Mouse (Mus musculus): ENCODE measurements around the gene Gm11213. TPM values are rescaled to one million over a fixed set of nuclear protein-coding genes. Genes with fewer than 3 reads are reported as not detected.

Gm11213 gene
- polyA plus RNA-seq, 1 experiment from 2014 or later = not detected

GRCm38 (mm10) chr4:63605545-63605944 is 484 bp upstream of the Gm11213 start:
- H3K4me2 ChIP-seq (replicated peaks) = no peak overlapping the region
- no peak overlapping the region for H3K4me3 ChIP-seq (replicated peaks)
- H3K4me1 ChIP-seq (replicated peaks) = no peaks in the 10 kb centered on the region
- H3K9me3 ChIP-seq = no peaks in the 10 kb centered on the region
- H3K27me3 ChIP-seq = no peaks in the 10 kb centered on the region
- H3K27ac ChIP-seq = no peak overlapping the region
- WGBS = 89% methylated on average over 3 of the region's 3 CpGs
- H3K36me3 ChIP-seq = no peaks in the 10 kb centered on the region
- ATAC-seq = no peak
- H3K9ac ChIP-seq (replicated peaks) = no peak overlapping the region

GRCm38 (mm10) chr4:63601263-63601662 is 3.8 kb downstream of the Gm11213 start:
- Histone ChIP-seq H3K27me3 (no peaks in the 10 kb centered on the region), H3K4me3 (replicated peaks) (no peak overlapping the region), H3K27ac (no peak overlapping the region), H3K9me3 (no peaks in the 10 kb centered on the region), H3K9ac (replicated peaks) (no peak overlapping the region), H3K4me1 (replicated peaks) (no peaks in the 10 kb centered on the region), H3K4me2 (replicated peaks) (no peak overlapping the region), H3K36me3 (no peaks in the 10 kb centered on the region)
- no peak for ATAC-seq

DNA sequence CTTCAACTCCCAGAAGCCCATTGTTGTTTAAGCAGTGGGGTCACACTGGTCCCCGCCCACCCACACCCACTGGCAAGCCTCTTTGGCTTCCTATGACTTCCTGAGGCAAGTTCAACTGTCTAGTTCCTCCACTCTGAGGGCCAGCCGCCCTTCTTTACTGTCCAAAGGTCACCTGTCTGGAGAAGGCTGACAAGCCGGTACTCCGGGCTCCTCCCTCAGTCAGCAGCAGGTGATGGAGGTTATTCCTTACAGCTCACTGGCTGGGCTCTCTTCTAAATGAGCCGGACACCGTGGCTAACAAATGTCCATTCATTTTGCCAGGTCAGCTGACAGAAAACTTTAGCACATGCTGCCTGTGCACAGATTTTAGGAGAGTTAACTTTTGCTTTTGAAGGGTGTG is 4.3 kb downstream of the Gm11213 start:
- ATAC-seq = no peak
- H3K9ac ChIP-seq (replicated peaks) = no peak overlapping the region
- WGBS = 89% methylated on average over 6 of the region's 6 CpGs
- no peaks in the 10 kb centered on the region for H3K27me3 ChIP-seq
- no peak overlapping the region for H3K27ac ChIP-seq
- no peak overlapping the region for H3K4me3 ChIP-seq (replicated peaks)
- H3K4me2 ChIP-seq (replicated peaks) = no peak overlapping the region
- no peaks in the 10 kb centered on the region for H3K36me3 ChIP-seq
- H3K4me1 ChIP-seq (replicated peaks) = no peaks in the 10 kb centered on the region
- no peaks in the 10 kb centered on the region for H3K9me3 ChIP-seq

DNA sequence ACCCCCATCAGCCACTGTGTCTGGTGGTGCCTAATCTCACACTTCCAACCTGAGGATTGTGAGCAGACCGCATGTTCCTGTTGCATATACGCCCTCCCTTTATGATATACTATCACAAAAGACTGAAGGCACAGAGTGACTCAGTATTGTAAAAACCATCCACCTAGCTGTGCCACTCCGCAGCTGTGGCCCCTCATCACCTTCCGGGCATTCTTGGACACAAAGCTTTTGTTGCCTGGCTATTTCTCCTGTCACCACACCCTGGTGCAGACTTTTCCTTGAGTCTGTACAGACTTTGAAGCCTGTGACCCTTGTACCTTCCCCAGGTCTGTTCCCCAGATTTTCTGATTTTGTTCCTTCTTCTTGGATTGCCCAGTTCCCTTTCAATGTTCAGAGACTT is 9.1 kb downstream of the Gm11213 start:
- no peak for ATAC-seq
- H3K27ac ChIP-seq = no peak overlapping the region
- H3K4me2 ChIP-seq (replicated peaks) = no peak overlapping the region
- no peak overlapping the region for H3K9ac ChIP-seq (replicated peaks)
- WGBS = 97% methylated on average over 4 of the region's 4 CpGs
- H3K4me1 ChIP-seq (replicated peaks) = 0 out of 2 replicates have a peak, but pooled peaks cover 4% of the 10 kb centered on the region
- no peaks in the 10 kb centered on the region for H3K27me3 ChIP-seq
- no peaks in the 10 kb centered on the region for H3K36me3 ChIP-seq
- H3K4me3 ChIP-seq (replicated peaks) = no peak overlapping the region
- no peaks in the 10 kb centered on the region for H3K9me3 ChIP-seq

DNA sequence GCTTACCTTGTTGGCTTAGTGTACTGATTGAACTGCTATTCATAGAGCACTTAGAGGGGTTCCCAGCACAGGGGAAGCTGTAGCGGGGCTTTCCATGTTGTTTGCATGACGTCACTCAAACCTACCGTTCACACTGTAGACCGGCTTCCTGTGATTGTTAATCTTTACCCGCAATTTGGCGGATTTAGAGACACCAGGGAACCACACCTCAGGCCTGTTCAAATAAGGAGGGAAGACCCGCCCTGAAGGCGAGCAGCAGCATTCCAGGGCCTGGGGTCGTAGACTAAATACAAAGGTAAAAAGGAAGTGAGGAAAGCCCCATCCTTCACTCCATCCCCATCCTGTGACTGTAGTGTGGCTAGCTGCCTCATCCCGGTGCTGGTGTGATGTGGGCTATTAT is 9.8 kb downstream of the Gm11213 start:
- Histone ChIP-seq H3K9me3 (no peaks in the 10 kb centered on the region), H3K27ac (no peak overlapping the region), H3K36me3 (no peaks in the 10 kb centered on the region), H3K4me2 (replicated peaks) (no peak overlapping the region), H3K9ac (replicated peaks) (no peak overlapping the region), H3K4me1 (replicated peaks) (0 out of 2 replicates have a peak, but pooled peaks cover 4% of the 10 kb centered on the region), H3K4me3 (replicated peaks) (no peak overlapping the region), H3K27me3 (no peaks in the 10 kb centered on the region)
- WGBS = 84% methylated on average over 10 of the region's 10 CpGs
- ATAC-seq = no peak

- no peak overlapping the region for H3K4me3 ChIP-seq (replicated peaks)
- 0 out of 2 replicates have a peak, but pooled peaks cover 4% of the 10 kb centered on the region for H3K4me1 ChIP-seq (replicated peaks)
- H3K4me2 ChIP-seq (replicated peaks) = no peak overlapping the region
- H3K9me3 ChIP-seq = no peaks in the 10 kb centered on the region
- ATAC-seq = no peak
- no peak overlapping the region for H3K9ac ChIP-seq (replicated peaks)
- H3K36me3 ChIP-seq = no peaks in the 10 kb centered on the region
- WGBS = 81% methylated on average over 5 of the region's 5 CpGs
- no peak overlapping the region for H3K27ac ChIP-seq
- H3K27me3 ChIP-seq = no peaks in the 10 kb centered on the region
Measured at GRCm38 (mm10) chr4:63594459-63595110, 10.5 kb downstream of the Gm11213 start.

DNA sequence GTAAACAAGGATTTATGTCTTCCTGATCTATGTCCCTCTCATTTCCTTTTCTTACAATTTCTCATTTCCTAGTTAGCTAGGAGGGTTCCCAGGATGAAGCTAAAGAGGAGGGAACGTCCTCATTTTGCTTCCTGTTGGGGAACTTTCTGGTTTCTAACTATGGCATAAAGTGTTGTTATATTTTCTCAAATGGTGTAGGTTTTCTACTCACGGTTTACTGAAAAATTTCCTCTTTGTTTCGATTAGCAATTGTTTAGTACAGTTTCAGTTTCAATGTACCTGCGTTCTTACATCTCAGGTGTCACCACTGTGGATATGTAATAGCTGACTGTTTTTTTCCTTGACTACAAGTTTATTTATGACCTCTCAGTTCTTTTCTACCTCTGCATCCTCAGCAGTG is 14.5 kb downstream of the Gm11213 start:
- H3K9ac ChIP-seq (replicated peaks) = no peak overlapping the region
- H3K27me3 ChIP-seq = no peaks in the 10 kb centered on the region
- ATAC-seq = no peak
- H3K27ac ChIP-seq = no peak overlapping the region
- no peak overlapping the region for H3K4me2 ChIP-seq (replicated peaks)
- no peaks in the 10 kb centered on the region for H3K9me3 ChIP-seq
- H3K4me1 ChIP-seq (replicated peaks) = 0 out of 2 replicates have a peak, but pooled peaks cover 4% of the 10 kb centered on the region
- WGBS = 83% methylated on average over 4 of the region's 4 CpGs
- no peaks in the 10 kb centered on the region for H3K36me3 ChIP-seq
- H3K4me3 ChIP-seq (replicated peaks) = no peak overlapping the region

- H3K27me3 ChIP-seq = no peaks in the 10 kb centered on the region
- no peak overlapping the region for H3K27ac ChIP-seq
- H3K4me2 ChIP-seq (replicated peaks) = no peak overlapping the region
- no peak for ATAC-seq
- H3K9ac ChIP-seq (replicated peaks) = no peak overlapping the region
- no peak overlapping the region for H3K4me3 ChIP-seq (replicated peaks)
- H3K36me3 ChIP-seq = no peaks in the 10 kb centered on the region
- 0 out of 2 replicates have a peak, but pooled peaks cover 4% of the 10 kb centered on the region for H3K4me1 ChIP-seq (replicated peaks)
- no peaks in the 10 kb centered on the region for H3K9me3 ChIP-seq
- WGBS = 89% methylated on average over 7 of the region's 7 CpGs
Measured at GRCm38 (mm10) chr4:63589987-63590386, 15.1 kb downstream of the Gm11213 start.

DNA sequence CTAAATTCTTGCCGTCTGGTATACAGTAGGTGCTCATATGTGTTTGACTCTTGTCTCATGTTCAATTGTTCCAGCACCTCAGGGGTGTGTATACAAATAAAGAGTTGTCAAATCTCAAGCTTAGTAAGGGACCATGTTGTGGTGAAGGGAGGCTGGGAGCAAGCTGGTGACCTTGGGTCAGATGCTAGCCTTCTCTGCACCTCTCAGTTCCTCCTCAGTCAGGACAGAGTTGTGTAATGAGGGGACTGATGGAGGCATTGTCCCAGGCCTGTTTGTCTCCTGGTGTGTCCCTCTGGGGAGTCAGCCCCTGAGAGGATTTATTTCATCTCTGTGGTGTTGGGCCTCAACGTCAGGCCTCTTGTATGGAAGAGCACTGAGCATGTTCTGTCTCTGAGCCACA is 18.8 kb downstream of the Gm11213 start:
- Histone ChIP-seq H3K9ac (replicated peaks) (no peak overlapping the region), H3K9me3 (no peaks in the 10 kb centered on the region), H3K4me1 (replicated peaks) (0 out of 2 replicates have a peak, but pooled peaks cover 2% of the 10 kb centered on the region), H3K36me3 (no peaks in the 10 kb centered on the region), H3K4me2 (replicated peaks) (no peak overlapping the region), H3K27ac (no peak overlapping the region), H3K27me3 (no peaks in the 10 kb centered on the region), H3K4me3 (replicated peaks) (no peak overlapping the region)
- no peak for ATAC-seq
- 72% methylated on average over 2 of the region's 2 CpGs for WGBS

DNA sequence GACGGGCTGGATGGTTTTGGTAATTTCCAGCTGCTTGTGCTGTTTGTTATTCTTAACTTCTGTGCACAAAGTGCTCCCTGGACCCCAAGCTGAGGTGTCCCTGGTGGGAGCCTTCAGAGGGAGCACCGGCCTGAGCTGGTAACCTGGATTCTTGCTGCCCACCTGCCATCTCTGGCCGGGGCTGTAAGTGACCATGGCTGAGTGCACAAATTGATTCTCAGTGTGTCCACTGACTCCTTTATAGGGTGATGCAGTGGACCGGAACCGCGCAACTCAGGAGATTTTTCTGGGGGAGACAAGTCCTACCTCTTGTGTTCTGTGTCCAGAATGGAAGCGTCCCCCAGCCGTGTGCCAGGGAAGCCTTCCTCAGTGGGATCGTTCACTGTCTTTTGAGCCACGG is 19.8 kb downstream of the Gm11213 start:
- Histone ChIP-seq H3K4me3 (replicated peaks) (no peak overlapping the region), H3K9me3 (no peaks in the 10 kb centered on the region), H3K4me2 (replicated peaks) (no peak overlapping the region), H3K9ac (replicated peaks) (no peak overlapping the region), H3K4me1 (replicated peaks) (peaks cover 2% of the 10 kb centered on the region), H3K27ac (no peak overlapping the region), H3K36me3 (no peaks in the 10 kb centered on the region), H3K27me3 (no peaks in the 10 kb centered on the region)
- ATAC-seq = no peak
- 78% methylated on average over 10 of the region's 10 CpGs for WGBS

DNA sequence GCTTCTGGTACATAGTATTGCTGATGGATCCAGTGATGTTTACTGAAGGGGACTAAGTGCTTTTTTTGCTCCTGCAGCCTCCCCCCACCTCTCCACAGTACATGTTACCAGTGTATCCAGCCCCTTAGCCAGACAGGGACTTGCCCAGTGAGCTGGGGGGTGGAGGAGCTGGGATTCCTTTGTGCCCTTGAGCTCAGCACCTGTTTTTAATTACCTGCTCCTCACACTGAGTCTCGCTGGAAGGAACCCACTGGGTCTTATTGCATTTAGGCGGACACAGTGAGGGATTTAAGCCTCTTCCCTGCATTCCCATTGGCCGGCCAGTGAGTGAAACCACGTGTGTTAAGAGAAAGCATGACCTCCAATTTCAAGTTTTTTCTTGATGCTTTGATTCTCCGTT is 22.5 kb downstream of the Gm11213 start:
- peaks cover 9% of the 10 kb centered on the region for H3K4me1 ChIP-seq (replicated peaks)
- no peak overlapping the region for H3K9ac ChIP-seq (replicated peaks)
- H3K27me3 ChIP-seq = no peaks in the 10 kb centered on the region
- WGBS = 68% methylated on average over 5 of the region's 5 CpGs
- no peak overlapping the region for H3K4me3 ChIP-seq (replicated peaks)
- no peak overlapping the region for H3K27ac ChIP-seq
- H3K36me3 ChIP-seq = no peaks in the 10 kb centered on the region
- no peak for ATAC-seq
- no peak overlapping the region for H3K4me2 ChIP-seq (replicated peaks)
- H3K9me3 ChIP-seq = no peaks in the 10 kb centered on the region

DNA sequence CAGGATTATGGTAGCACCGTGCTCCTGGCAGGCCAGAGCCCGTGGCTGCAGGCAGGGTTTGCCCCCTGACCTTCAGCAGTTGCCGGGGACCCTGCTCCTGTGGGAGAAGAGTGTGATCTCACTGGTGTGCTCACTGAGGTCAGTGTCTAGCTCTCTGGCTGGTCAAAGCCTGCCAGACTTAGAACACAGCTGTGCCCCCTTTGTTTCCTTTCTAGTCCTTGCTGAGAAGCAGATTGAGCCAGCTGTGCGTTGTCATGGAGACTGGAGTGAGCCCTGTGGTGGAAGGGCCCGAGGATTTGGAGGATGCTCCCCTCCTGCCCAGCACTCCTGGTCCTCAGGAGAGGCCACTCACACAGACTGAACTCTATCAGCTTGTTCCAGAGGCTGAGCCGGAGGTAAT is 25.0 kb downstream of the Gm11213 start:
- Histone ChIP-seq H3K27me3 (no peaks in the 10 kb centered on the region), H3K9me3 (no peaks in the 10 kb centered on the region), H3K36me3 (no peaks in the 10 kb centered on the region), H3K4me2 (replicated peaks) (no peak overlapping the region), H3K4me1 (replicated peaks) (peaks cover 9% of the 10 kb centered on the region), H3K27ac (peak overlapping the region; percentile 45; the same call in 1 of the 2 replicates), H3K4me3 (replicated peaks) (no peak overlapping the region), H3K9ac (replicated peaks) (0 out of 2 replicates have a peak overlapping the region, but pooled peaks have one; percentile 4)
- ATAC-seq = peak; percentile 88
- WGBS = 12% methylated on average over 6 of the region's 6 CpGs

GRCm38 (mm10) chr4:63579649-63580048 is 25.4 kb downstream of the Gm11213 start:
- Histone ChIP-seq H3K27ac (peak overlapping the region; percentile 45; the same call in 1 of the 2 replicates), H3K4me2 (replicated peaks) (no peak overlapping the region), H3K4me3 (replicated peaks) (no peak overlapping the region), H3K9me3 (no peaks in the 10 kb centered on the region), H3K4me1 (replicated peaks) (peaks cover 9% of the 10 kb centered on the region), H3K27me3 (no peaks in the 10 kb centered on the region), H3K9ac (replicated peaks) (0 out of 2 replicates have a peak overlapping the region, but pooled peaks have one; percentile 4), H3K36me3 (no peaks in the 10 kb centered on the region)
- WGBS = 70% methylated on average over 14 of the region's 14 CpGs
- peak; percentile 41 for ATAC-seq
